ENCODE assay signal across 10 mouse cellular contexts in the genomic region with DNA sequence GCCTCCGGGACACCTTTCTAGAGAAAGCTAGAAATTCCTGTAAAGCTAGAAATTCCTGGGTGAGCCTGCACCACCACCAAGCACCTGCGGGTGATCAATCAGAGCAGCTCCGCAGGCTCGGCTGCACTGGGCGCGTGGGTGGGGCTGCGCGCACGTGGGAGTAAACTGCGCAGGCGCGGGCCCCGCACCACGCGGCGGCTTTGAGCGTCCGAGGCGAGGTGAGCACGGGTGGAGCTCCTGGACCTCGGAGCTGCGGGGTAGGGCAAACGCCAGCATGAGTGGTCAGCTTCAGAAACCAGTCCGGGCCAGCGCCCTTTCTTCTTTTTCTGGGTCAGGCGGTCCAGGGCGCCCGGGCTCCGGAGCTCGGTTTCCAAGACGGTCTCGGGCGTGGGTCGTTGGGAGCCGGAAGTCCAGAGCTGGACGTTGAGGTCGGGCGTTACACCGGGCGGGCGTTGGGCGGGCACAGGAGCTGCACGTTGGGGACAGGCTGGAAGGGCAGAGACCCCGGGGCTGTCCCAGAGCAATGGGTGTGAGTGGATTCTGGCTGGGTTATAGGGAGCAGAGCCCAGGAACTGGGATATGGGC. TPM values are rescaled to one million over a fixed set of nuclear protein-coding genes. Genes with fewer than 3 reads are reported as not detected.
DNase-seq lines count a peak whose midpoint lies in the region; ATAC-seq and TF ChIP-seq lines count a peak whose summit lies in the region.
"Had no signal": no experiment of that assay in that cellular context is flagged by ENCODE, and none has a peak within 500 bp of the region (broad histone marks: within the 10 kb centered on the region; RNA-seq: fewer than 3 reads in every experiment).

A gene (plus strand): TSS at position 163 of the 585 bp plus-strand sequence.

- H3K4me3 ChIP-seq in heart, embryonic 13.5 days: peak within 1 kb of the TSS; percentile 37
- peak within 1 kb of the TSS; percentile 5 for H3K4me3 ChIP-seq in ES-Bruce4 (ENCODE audit: low read depth, low read length)
- H3K4me3 ChIP-seq in forebrain, postnatal 0 days (ENCODE audit: low read depth, low read length): no peak within 1 kb of the TSS
- H3K4me3 ChIP-seq in midbrain, embryonic 12.5 days: no peak within 1 kb of the TSS

- H3K4me2 ChIP-seq in heart, embryonic 13.5 days: peak within 1 kb of the TSS; percentile 64
- H3K4me2 ChIP-seq in forebrain, postnatal 0 days (ENCODE audit: low read depth): peak within 1 kb of the TSS; percentile 21; the same call in 1 of the 2 replicates
- H3K4me2 ChIP-seq in midbrain, embryonic 12.5 days (replicated peaks): peak within 1 kb of the TSS; percentile 32

- peaks cover 25% of the 10 kb centered on the region for H3K27me3 ChIP-seq in heart, embryonic 13.5 days (replicated peaks)
- H3K27me3 ChIP-seq in ES-Bruce4 (ENCODE audit: control insufficient read depth, insufficient read depth, low read length, poor library complexity, severe bottlenecking): 0 out of 2 replicates have a peak, but pooled peaks cover 4% of the 10 kb centered on the region
- H3K27me3 ChIP-seq in forebrain, postnatal 0 days (ENCODE audit: insufficient read depth, low read length): no peaks in the 10 kb centered on the region
- H3K27me3 ChIP-seq in midbrain, embryonic 12.5 days: peaks cover 17% of the 10 kb centered on the region

- H3K4me1 ChIP-seq in heart, embryonic 13.5 days: peaks cover 11% of the 10 kb centered on the region
- H3K4me1 ChIP-seq in ES-Bruce4 (ENCODE audit: control insufficient read depth, insufficient read depth, low read length): no peaks in the 10 kb centered on the region
- peaks cover 7% of the 10 kb centered on the region for H3K4me1 ChIP-seq in forebrain, postnatal 0 days (ENCODE audit: insufficient read depth)
- peaks cover 2% of the 10 kb centered on the region; the same call in 1 of the 2 replicates for H3K4me1 ChIP-seq in midbrain, embryonic 12.5 days

- TF ChIP-seq EP300 in ES-Bruce4 (IDR thresholded peaks at IDR 0.05; ENCODE audit: insufficient read depth, low read depth, low read length): no peak

- DNase-seq in heart, adult 8-10 months (ENCODE audit: low spot score): no peak
- DNase-seq in forebrain, postnatal 0 days: peak; percentile 16
- no peak for DNase-seq in yolk sac, embryonic 10.5 days (ENCODE audit: low spot score)
- DNase-seq in ovary, adult 18-20 months (ENCODE audit: low spot score): no peak
- no peak for DNase-seq in frontal cortex, postnatal 25 days (ENCODE audit: low spot score in 2 of 2)

- H3K9me3 ChIP-seq in heart, embryonic 13.5 days: no peaks in the 10 kb centered on the region
- H3K9me3 ChIP-seq in ES-Bruce4 (replicated peaks; ENCODE audit: control insufficient read depth, insufficient read depth, low read length, poor library complexity, severe bottlenecking): no peaks in the 10 kb centered on the region
- H3K9me3 ChIP-seq in forebrain, postnatal 0 days (ENCODE audit: low read length): no peaks in the 10 kb centered on the region
- H3K9me3 ChIP-seq in midbrain, embryonic 12.5 days: no peaks in the 10 kb centered on the region

- no peaks in the 10 kb centered on the region for H3K36me3 ChIP-seq in heart, embryonic 13.5 days
- H3K36me3 ChIP-seq in ES-Bruce4 (ENCODE audit: control insufficient read depth, insufficient read depth, low read length, poor library complexity, severe bottlenecking): no peaks in the 10 kb centered on the region
- no peaks in the 10 kb centered on the region for H3K36me3 ChIP-seq in forebrain, postnatal 0 days (ENCODE audit: insufficient read depth)
- H3K36me3 ChIP-seq in midbrain, embryonic 12.5 days: no peaks in the 10 kb centered on the region

- peak within 1 kb of the TSS; percentile 16 for H3K9ac ChIP-seq in heart, embryonic 13.5 days
- H3K9ac ChIP-seq in ES-Bruce4 (ENCODE audit: low read depth, poor library complexity, severe bottlenecking): no peak within 1 kb of the TSS
- no peak within 1 kb of the TSS for H3K9ac ChIP-seq in forebrain, postnatal 0 days
- no peak within 1 kb of the TSS for H3K9ac ChIP-seq in midbrain, embryonic 12.5 days (replicated peaks)

- TF ChIP-seq CTCF in ES-Bruce4 (IDR thresholded peaks at IDR 0.05; ENCODE audit: low read depth, low read length): no peak
- TF ChIP-seq CTCF in forebrain, postnatal 0 days (IDR thresholded peaks at IDR 0.05; ENCODE audit: low read depth): no peak

- TF ChIP-seq POLR2A in ES-Bruce4 (IDR thresholded peaks at IDR 0.05; ENCODE audit: insufficient read depth, low read length): no peak

- H3K27ac ChIP-seq in heart, embryonic 13.5 days (replicated peaks): no peak within 1 kb of the TSS
- H3K27ac ChIP-seq in ES-Bruce4 (ENCODE audit: insufficient read depth, low read length): no peak within 1 kb of the TSS
- no peak within 1 kb of the TSS for H3K27ac ChIP-seq in forebrain, postnatal 0 days (ENCODE audit: low read depth, low read length)
- H3K27ac ChIP-seq in midbrain, embryonic 12.5 days (replicated peaks): no peak within 1 kb of the TSS

- ATAC-seq in heart, embryonic 13.5 days (ENCODE audit: extremely low read depth, insufficient number of reproducible peaks, low FRiP score, low TSS enrichment): no peak
- ATAC-seq in forebrain, postnatal 0 days: no peak
- no peak for ATAC-seq in midbrain, embryonic 12.5 days (ENCODE audit: low FRiP score, low read depth)

- WGBS in heart, embryonic 13.5 days: 44% methylated on average over 44 of the region's 44 CpGs
- WGBS in forebrain, postnatal 0 days: 70% methylated on average over 44 of the region's 44 CpGs
- 57% methylated on average over 39 of the region's 44 CpGs for WGBS in midbrain, embryonic 12.5 days

RNA-seq across cellular contexts. Expression of the gene that starts here (rescaled TPM):
- 0.52 and 0.75 TPM in 2 replicates for polyA plus RNA-seq in heart, embryonic 13.5 days (2015; fragmentation: Nextera tagmentation; extraction: Ambion mirVana)
- total RNA-seq in heart, adult 8-10 months (2022): not detected
- 1.7 and 2.0 TPM in 2 replicates for polyA plus RNA-seq in ES-Bruce4 (2011; ENCODE audit: insufficient read depth, insufficient read length, low read depth, missing spikeins)
- total RNA-seq in forebrain, postnatal 0 days (2014; rRNA removed): 0.69 and 1.7 TPM in 2 replicates
- 0.50 and 0.77 TPM in 2 replicates for polyA plus RNA-seq in forebrain, postnatal 0 days (2015; fragmentation: Nextera tagmentation; extraction: Ambion mirVana)
- 0.34 and 0.48 TPM in 2 replicates for polyA plus RNA-seq in midbrain, embryonic 12.5 days (2016; fragmentation: Nextera tagmentation; extraction: Ambion mirVana)
- total RNA-seq: CH12.LX; granulocyte monocyte progenitor cell, adult 5-6 weeks had no signal

Comparison
In these comparisons a context has a peak if more than half of its experiments do, and no peak if none do; other contexts are left out.
1. H3K4me3 ChIP-seq: peak in heart, embryonic 13.5 days (single experiment) and ES-Bruce4 (single experiment); none in forebrain, postnatal 0 days (single experiment) and midbrain, embryonic 12.5 days (single experiment).
2. Peak in every context shown above with its lines, with median percentiles within 50 percentile points of each other: H3K4me2 ChIP-seq.